Mouse (Mus musculus) spleen, adult 18-20 months (tissue): Measurements from ENCODE around the gene Awat1.

Experiments used
- DNase-seq, 2 experiments: peaks; one replicate each; pipeline ENCODE4 v3.0.0; 2022; ENCODE audit warnings: mixed read lengths in 2 of 2

Gene Awat1

DNA sequence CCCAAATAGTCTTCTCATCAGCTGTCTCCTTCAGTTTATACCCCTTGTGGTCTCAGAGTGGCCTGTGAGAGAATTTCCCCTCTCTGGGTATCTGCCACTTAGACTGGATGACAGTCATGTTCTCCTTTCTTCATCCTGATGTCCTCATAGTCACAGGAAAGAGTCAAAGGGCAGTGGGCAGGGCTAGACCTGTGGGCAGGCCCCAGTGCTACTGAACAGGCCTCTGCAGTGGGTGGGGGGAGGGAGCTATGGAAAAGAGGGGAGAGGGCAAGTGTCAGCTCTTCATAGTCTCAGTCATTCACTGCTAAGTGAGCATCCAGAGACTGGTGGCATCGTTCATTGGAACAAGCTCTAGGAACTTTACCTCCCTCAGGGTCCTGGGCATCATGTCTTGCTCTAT lies at the start of gene Awat1:
Gene Awat1 (plus strand): TSS at position 301 of the 400 bp plus-strand sequence.
- no peak for DNase-seq

DNA sequence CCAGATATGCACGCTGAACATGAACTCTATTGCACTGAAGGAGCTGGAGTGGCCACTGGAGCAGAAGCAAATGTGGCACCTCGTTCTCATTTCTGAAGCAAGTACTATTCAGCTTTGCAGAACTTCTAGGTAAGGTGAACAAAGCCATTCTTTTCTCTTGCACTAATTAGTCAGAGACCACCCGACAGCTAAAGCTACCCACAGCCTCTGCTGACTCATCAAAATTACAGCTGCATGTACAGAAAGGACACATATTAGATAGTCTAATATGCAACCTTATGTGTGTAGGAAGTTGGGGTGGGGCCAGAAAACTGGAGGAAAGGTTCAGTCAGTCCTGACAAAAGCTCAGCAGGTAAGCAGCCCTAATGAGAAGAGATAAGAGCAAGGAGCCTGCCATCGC lies 47.6 kb upstream of the Awat1 start, which contains the start of gene Dgat2l6:
Gene Dgat2l6 (plus strand): TSS at position 368 of the 400 bp plus-strand sequence.
- DNase-seq = no peak

GRCm38 (mm10) chrX:100556026-100556425 lies 16.0 kb upstream of the Awat1 start:
- DNase-seq = no peak

DNA sequence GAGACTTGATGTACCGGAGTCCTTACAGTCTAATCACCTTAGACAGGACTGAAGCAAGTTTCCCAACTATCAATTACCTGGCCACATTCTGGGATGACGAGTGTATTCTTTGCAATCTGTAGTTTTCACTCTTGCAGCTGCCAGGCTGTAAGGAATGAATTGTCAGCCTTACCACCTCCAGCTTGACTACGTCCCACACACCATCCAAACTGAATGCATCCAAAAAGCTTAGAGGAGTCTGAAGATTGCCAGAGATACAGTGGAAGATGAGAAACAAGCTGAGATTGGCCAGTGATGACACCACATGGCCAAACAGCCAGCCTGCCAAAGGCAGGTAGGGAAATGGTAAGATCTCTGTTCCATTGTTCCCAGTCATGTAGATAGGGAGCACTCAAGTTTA lies 6.4 kb upstream of the Awat1 start:
- no peak for DNase-seq

- no peak for DNase-seq
These were observed 22.7 kb downstream of the Awat1 start, which contains the start of gene P2ry4 for GRCm38 (mm10) chrX:100594791-100595190. TSS of gene P2ry4 (minus strand) at chrX:100594869.

- no peak for DNase-seq
These were observed 25.4 kb downstream of the Awat1 start for GRCm38 (mm10) chrX:100597439-100597838.

DNA sequence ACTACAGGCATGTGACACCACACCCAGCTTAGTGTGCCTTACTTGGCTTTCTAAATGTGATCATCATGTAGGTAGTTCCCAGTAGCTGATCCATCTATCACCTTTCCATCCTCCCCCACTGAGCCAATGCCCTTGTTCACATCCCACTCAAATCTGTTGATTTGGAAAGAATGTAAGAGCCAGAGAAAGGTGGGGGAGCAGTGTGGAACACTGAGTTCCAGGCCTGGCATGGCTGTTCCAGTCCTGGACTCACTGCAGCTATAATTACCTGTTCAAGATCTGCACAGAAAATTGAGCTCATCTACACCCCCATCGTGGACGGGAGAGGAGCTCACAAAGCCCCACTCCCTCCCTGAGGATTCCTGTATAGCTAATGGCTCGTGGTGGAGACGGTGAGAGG lies 27.7 kb downstream of the Awat1 start:
- no peak for DNase-seq

- DNase-seq = no peak
These were observed 33.3 kb downstream of the Awat1 start, which contains the start of gene Arr3 for GRCm38 (mm10) chrX:100605314-100605713. TSS of gene Arr3 (plus strand) at chrX:100605497.

DNA sequence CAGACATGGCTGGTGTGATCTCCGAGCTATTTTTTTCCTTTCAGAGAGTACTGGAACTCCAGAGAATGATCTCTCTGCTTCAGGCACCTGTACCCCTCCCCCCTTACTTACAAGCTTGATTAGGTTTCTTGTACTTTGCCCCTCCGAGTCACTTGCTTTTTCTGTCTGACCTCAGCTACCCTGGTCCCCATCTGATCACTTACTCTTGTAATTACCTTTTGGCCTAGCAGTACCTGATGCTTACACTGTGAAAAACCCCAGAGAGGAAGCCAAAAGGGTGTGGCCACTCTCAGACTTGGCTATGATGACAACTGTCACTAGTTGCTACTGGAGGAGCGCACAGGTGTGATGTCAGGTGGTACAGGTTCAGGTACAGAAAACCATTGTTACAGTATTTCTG lies 46.4 kb downstream of the Awat1 start:
- no peak for DNase-seq

GRCm38 (mm10) chrX:100621366-100621765 lies 49.3 kb downstream of the Awat1 start:
- no peak for DNase-seq

DNA sequence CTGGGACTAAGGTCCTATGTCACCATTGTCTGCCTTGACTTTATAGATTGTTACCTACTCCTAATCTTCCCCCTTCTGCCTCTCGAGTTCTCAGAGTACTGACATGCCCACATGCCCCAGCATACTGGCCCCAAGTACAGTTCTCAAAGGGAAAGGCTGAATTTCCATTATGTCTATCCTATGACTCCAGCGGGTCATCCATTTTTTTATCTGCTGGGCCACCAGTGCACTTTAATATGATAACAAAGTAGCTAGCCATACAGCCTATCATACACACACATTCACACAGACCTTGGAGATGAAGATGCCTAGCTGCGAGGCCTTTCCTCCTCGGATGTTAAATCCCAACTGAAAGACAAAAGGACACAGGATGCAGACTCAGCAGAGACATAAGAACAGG lies 52.2 kb downstream of the Awat1 start:
- no peak for DNase-seq

DNA sequence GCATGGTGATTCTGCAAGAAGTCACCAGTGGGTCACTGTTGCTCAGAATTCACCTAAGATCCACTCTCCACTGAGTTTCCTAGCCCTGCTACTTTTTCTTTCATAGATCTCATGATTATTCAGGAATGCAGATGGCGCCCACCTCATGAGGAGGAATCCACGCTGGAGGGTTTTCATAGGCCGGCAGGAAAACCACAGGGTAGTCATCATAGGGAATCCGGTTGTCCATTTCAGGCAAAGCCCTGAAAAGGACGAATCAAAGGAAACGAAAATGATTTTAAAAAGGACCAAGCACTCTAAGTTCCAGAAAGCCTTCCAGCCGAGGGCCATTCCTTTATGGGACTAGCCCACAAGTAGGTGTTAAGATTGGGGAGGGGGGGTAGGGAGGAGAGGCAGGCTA lies 53.1 kb downstream of the Awat1 start:
- DNase-seq = no peak

GRCm38 (mm10) chrX:100625546-100625801 lies 53.4 kb downstream of the Awat1 start, which contains the start of gene Kif4:
TSS of gene Kif4 (plus strand) at chrX:100625737.
- no peak for DNase-seq

DNA sequence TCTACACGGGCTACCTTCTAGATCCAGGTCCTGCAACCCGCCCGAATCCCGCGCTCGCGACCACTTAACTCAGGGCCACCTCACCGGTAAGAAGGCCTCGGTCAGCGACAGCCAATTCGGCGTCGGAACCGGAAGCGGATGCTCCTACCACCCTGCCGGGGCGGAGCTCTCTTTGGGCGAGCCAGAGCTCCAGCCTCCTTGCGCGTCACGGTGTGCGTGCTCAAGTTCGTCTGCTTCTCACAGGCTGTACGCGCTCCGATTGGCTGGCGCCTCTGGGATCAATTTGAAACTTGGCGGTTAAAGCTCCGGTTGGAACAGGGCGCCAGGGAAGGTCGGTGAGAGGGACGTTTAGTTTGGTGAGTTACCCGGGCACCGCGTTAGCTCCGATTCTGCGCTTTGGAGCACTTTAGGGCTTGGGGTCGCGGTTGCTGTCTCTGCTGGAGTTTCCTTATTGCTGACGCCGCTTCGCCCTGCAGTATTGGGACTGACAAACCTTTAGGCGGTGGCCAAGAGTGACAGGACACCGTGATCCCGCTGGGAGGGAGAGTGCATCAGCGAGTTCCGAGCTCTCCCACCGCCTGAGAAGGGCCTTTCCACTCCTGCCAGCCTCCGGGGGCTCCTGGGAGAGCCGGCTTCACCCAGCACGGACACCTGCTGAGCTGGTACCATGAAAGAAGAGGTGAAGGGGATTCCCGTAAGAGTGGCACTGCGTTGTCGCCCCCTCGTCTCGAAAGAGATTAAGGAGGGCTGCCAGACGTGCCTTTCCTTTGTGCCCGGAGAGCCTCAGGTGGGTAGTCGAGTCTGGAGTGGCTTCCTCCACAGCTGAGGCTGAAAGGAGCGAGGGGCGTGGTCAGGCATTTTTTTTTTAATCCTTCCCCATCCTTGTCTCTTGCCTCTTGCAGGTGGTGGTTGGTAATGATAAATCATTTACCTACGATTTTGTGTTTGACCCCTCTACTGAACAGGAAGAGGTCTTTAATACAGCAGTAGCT lies 54.0 kb downstream of the Awat1 start, which contains the start of gene Pdzd11:
Gene Pdzd11 (minus strand): TSS at position 767 of the 992 bp plus-strand sequence.
- DNase-seq = peak; percentile 71 to 73
